Mouse (Mus musculus): ENCODE data around the gene Nup88.
"Not testable (repeated sequence)": the region's sequence is repeated elsewhere in the genome, so short reads cannot be mapped to it uniquely, and the experiment has no call there.

GRCm38 (mm10) chr11:70898182-70898581 is 71.6 kb downstream of the Nup88 start:
- not testable (repeated sequence) for TF ChIP-seq CTCF (IDR thresholded peaks at IDR 0.05; ENCODE audit: insufficient read depth, low read length); POLR2A (IDR thresholded peaks at IDR 0.05; ENCODE audit: borderline replicate concordance, extremely low read depth, low read depth, low read length)

All from lung, adult 2 months (tissue).